Mouse (Mus musculus): ENCODE data around the gene Eloa.
A peak's percentile ranks its signal among the peaks of the same experiment; 100 is the strongest.

Gene Eloa

DNA sequence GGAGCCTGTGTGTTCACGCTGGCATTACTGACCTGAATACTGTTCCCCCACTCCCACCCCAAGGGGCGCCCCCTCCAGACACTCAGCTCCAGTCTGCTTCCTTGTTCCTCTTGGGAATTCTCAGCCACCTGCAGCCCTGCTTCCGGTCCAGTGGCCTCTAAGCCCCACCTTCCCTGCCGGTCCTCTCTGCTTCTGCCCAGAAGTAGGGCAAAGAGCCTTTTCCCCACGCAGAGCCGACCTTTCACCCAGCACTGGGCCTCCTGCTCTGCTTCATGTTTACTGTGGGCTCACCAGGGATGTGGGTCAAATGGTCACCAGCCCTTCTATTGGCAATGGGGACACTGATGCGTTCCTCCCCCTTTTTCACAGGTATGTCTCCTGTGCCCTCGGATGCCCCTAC is 63.2 kb downstream of the Eloa start:
- no peak for DNase-seq (ENCODE audit: low read depth, low spot score)

DNA sequence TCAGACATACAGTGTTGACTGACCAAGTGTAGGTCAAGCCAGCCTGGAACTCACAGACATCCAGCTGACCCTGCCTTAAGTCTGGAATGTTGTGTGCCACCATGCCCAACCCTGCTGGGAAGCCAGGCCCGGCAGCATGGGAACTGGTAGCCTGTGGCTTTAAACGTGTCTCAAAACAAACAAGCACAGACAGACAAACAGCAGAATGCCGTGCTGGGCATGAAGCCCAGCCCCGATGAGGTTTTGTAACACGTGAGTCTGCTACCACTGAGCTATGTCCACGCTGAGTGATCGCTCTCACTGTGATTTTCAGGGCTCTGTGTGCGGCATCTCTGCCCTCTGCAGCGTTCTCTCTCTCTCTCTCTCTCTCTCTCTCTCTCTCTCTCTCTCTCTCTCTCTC is 65.7 kb downstream of the Eloa start:
- DNase-seq (ENCODE audit: low read depth, low spot score) = no peak

DNA sequence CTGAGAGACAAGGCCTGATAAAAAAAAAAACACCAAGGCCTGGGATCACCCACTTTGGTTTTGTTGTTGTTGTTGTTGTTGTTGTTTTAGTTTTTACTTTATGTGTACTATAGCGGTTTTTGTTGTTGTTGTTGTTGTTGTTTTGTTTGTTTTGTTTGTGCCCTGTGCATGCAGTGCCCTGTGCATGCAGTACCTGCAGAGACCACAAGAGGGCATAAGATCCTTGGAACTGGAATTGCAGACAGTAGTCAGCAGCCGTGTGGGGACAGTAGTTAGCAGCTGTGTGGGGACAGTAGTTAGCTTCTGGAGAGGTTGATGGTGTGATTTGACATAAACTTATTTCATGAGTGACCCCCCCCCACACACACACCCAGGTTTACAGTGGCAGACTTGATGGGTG is 67.3 kb downstream of the Eloa start:
- peak; percentile 72 for DNase-seq (ENCODE audit: low read depth, low spot score)

Data from forelimb bud, embryonic 11.5 days (tissue).